Mouse (Mus musculus): ENCODE data around the gene Gnl2. TPM values are rescaled to one million over a fixed set of nuclear protein-coding genes. Genes with fewer than 3 reads are reported as not detected.
A peak's percentile ranks its signal among the peaks of the same experiment; 100 is the strongest.

Gene Gnl2
- total and polyA plus RNA-seq, 3 experiments = 83.9 to 226 (median 110) TPM

- TF ChIP-seq MEF2A (IDR thresholded peaks at IDR 0.05; ENCODE audit: extremely low read depth, insufficient replicate concordance, low read depth, low read length, poor library complexity, severe bottlenecking) (no peak), RCOR1 (IDR thresholded peaks at IDR 0.05; ENCODE audit: low read depth, low read length) (no peak), RAD21 (IDR thresholded peaks at IDR 0.05; ENCODE audit: low read depth, low read length) (peak; percentile 83), HCFC1 (IDR thresholded peaks at IDR 0.05; ENCODE audit: low read depth, low read length) (no peak), MYB (IDR thresholded peaks at IDR 0.05; ENCODE audit: low read depth, low read length) (no peak), POLR2AphosphoS2 (IDR thresholded peaks at IDR 0.05; ENCODE audit: low read length) (no peak), KAT2A (conservative IDR thresholded peaks at IDR 0.05; ENCODE audit: low read depth, low read length) (no peak), MXI1 (IDR thresholded peaks at IDR 0.05; ENCODE audit: low read depth, low read length) (no peak)
These were observed 83.1 kb downstream of the Gnl2 start (continued) for GRCm38 (mm10) chr4:125099458-125099857.

GRCm38 (mm10) chr4:125101334-125101733 is 84.9 kb downstream of the Gnl2 start:
- no peaks in the 10 kb centered on the region for H3K79me2 ChIP-seq (ENCODE audit: control insufficient read depth, insufficient read depth, low read length, poor library complexity)
- H3K27ac ChIP-seq (ENCODE audit: control insufficient read depth, low read depth, low read length) = no peak overlapping the region
- no peaks in the 10 kb centered on the region for H3K4me1 ChIP-seq (ENCODE audit: control insufficient read depth in 1 of 2, insufficient read depth in 2 of 2, low read length in 2 of 2)
- H3K9ac ChIP-seq (ENCODE audit: control insufficient read depth, low read depth, low read length, poor library complexity, severe bottlenecking) = no peak overlapping the region
- H3K27me3 ChIP-seq (ENCODE audit: control insufficient read depth in 1 of 2, insufficient read depth in 2 of 2, low read length in 2 of 2) = no peaks in the 10 kb centered on the region
- DNase-seq (ENCODE audit: low read depth, low spot score) = no peak
- H3K36me3 ChIP-seq (ENCODE audit: control insufficient read depth in 1 of 2, insufficient read depth in 2 of 2, low read length in 2 of 2) = no peaks in the 10 kb centered on the region; a peak in 2 of 4 replicates
- TF ChIP-seq HCFC1 (IDR thresholded peaks at IDR 0.05; ENCODE audit: low read depth, low read length) (no peak), E2F4 (IDR thresholded peaks at IDR 0.05; ENCODE audit: borderline replicate concordance, low read depth, low read length) (no peak), CHD1 (IDR thresholded peaks at IDR 0.05; ENCODE audit: low read depth, low read length) (no peak), NELFE (IDR thresholded peaks at IDR 0.05; ENCODE audit: low read depth, low read length) (no peak), MAX (IDR thresholded peaks at IDR 0.05; ENCODE audit: low read length) (no peak), ZMIZ1 (IDR thresholded peaks at IDR 0.05; ENCODE audit: low read depth, low read length) (no peak)
- no peaks in the 10 kb centered on the region for H3K9me3 ChIP-seq (replicated peaks; ENCODE audit: insufficient read depth, low read length)
- H3K4me3 ChIP-seq (ENCODE audit: control insufficient read depth in 1 of 2, insufficient read depth in 1 of 2, low read depth in 2 of 2, low read length in 2 of 2) = no peak overlapping the region

Other genes with a start within 250 kb of the Gnl2 start
- gene Mtf1, start 214.5 kb upstream of the Gnl2 start, total RNA-seq (2012; rRNA removed) = 15.5 and 17.8 TPM in 2 replicates
- 10 to 100 TPM; 28.9 to 37.8 TPM for gene Mtf1, start 214.5 kb upstream of the Gnl2 start, polyA plus RNA-seq (2012; ENCODE audit: insufficient read depth in 1 of 2, insufficient read length in 2 of 2, low read depth in 1 of 2, low replicate concordance in 2 of 2, missing spikeins in 1 of 2)
- gene Yrdc, start 165.9 kb upstream of the Gnl2 start, total RNA-seq (2012; rRNA removed) = 90.0 and 107 TPM in 2 replicates
- gene Yrdc, start 165.9 kb upstream of the Gnl2 start, polyA plus RNA-seq (2012; ENCODE audit: insufficient read depth in 1 of 2, insufficient read length in 2 of 2, low read depth in 1 of 2, low replicate concordance in 2 of 2, missing spikeins in 1 of 2) = 100 to 1,000 TPM in 1 of 2 experiments, not detected in 1; 105 TPM
- 40.6 and 43.4 TPM in 2 replicates for gene 1110065P20Rik, start 165.4 kb upstream of the Gnl2 start, total RNA-seq (2012; rRNA removed)
- gene 1110065P20Rik, start 165.4 kb upstream of the Gnl2 start, polyA plus RNA-seq (2012; ENCODE audit: insufficient read depth in 1 of 2, insufficient read length in 2 of 2, low read depth in 1 of 2, low replicate concordance in 2 of 2, missing spikeins in 1 of 2) = 10 to 100 TPM in 1 of 2 experiments, not detected in 1; 50.9 TPM
- gene Maneal, start 154.4 kb upstream of the Gnl2 start, total RNA-seq (2012; rRNA removed) = 0.08 TPM in 1 of 2 replicates, not detected in the other
- gene Maneal, start 154.4 kb upstream of the Gnl2 start, polyA plus RNA-seq (2012; ENCODE audit: insufficient read depth in 1 of 2, insufficient read length in 2 of 2, low read depth in 1 of 2, low replicate concordance in 2 of 2, missing spikeins in 1 of 2) = not detected
- gene Epha10, start 135.7 kb upstream of the Gnl2 start, total RNA-seq (2012; rRNA removed) = not detected in 2 replicates
- not detected for gene Epha10, start 135.7 kb upstream of the Gnl2 start, polyA plus RNA-seq (2012; ENCODE audit: insufficient read depth in 1 of 2, insufficient read length in 2 of 2, low read depth in 1 of 2, low replicate concordance in 2 of 2, missing spikeins in 1 of 2)
- 12.2 and 17.3 TPM in 2 replicates for gene 9930104L06Rik, start 79.5 kb upstream of the Gnl2 start, total RNA-seq (2012; rRNA removed)
- 10 to 100 TPM in 1 of 2 experiments, not detected in 1; 15.5 TPM for gene 9930104L06Rik, start 79.5 kb upstream of the Gnl2 start, polyA plus RNA-seq (2012; ENCODE audit: insufficient read depth in 1 of 2, insufficient read length in 2 of 2, low read depth in 1 of 2, low replicate concordance in 2 of 2, missing spikeins in 1 of 2)
- gene Cdca8, start 77.3 kb upstream of the Gnl2 start, total RNA-seq (2012; rRNA removed) = 108 and 112 TPM in 2 replicates
- 100 to 1,000 TPM in 1 of 2 experiments, not detected in 1; 202 TPM for gene Cdca8, start 77.3 kb upstream of the Gnl2 start, polyA plus RNA-seq (2012; ENCODE audit: insufficient read depth in 1 of 2, insufficient read length in 2 of 2, low read depth in 1 of 2, low replicate concordance in 2 of 2, missing spikeins in 1 of 2)
- not detected in 2 replicates for gene Rspo1, start 30.2 kb upstream of the Gnl2 start, total RNA-seq (2012; rRNA removed)
- gene Rspo1, start 30.2 kb upstream of the Gnl2 start, polyA plus RNA-seq (2012; ENCODE audit: insufficient read depth in 1 of 2, insufficient read length in 2 of 2, low read depth in 1 of 2, low replicate concordance in 2 of 2, missing spikeins in 1 of 2) = not detected
- 0.16 TPM in 1 of 2 replicates, not detected in the other for gene Dnali1, start 49.1 kb downstream of the Gnl2 start, total RNA-seq (2012; rRNA removed)
- under 1 TPM in 1 of 2 experiments, not detected in 1; 0.08 TPM for gene Dnali1, start 49.1 kb downstream of the Gnl2 start, polyA plus RNA-seq (2012; ENCODE audit: insufficient read depth in 1 of 2, insufficient read length in 2 of 2, low read depth in 1 of 2, low replicate concordance in 2 of 2, missing spikeins in 1 of 2)
- gene Snip1, start 50.1 kb downstream of the Gnl2 start, total RNA-seq (2012; rRNA removed) = 35.6 and 40.6 TPM in 2 replicates
- 10 to 100 TPM; 33.4 to 62.2 TPM for gene Snip1, start 50.1 kb downstream of the Gnl2 start, polyA plus RNA-seq (2012; ENCODE audit: insufficient read depth in 1 of 2, insufficient read length in 2 of 2, low read depth in 1 of 2, low replicate concordance in 2 of 2, missing spikeins in 1 of 2)
- gene Meaf6, start 68.5 kb downstream of the Gnl2 start, total RNA-seq (2012; rRNA removed) = 26.8 and 34.9 TPM in 2 replicates
- gene Meaf6, start 68.5 kb downstream of the Gnl2 start, polyA plus RNA-seq (2012; ENCODE audit: insufficient read depth in 1 of 2, insufficient read length in 2 of 2, low read depth in 1 of 2, low replicate concordance in 2 of 2, missing spikeins in 1 of 2) = 10 to 100 TPM in 1 of 2 experiments, not detected in 1; 46.7 TPM
- gene Zc3h12a, start 111.3 kb downstream of the Gnl2 start, total RNA-seq (2012; rRNA removed) = 0.92 and 0.95 TPM in 2 replicates
- gene Zc3h12a, start 111.3 kb downstream of the Gnl2 start, polyA plus RNA-seq (2012; ENCODE audit: insufficient read depth in 1 of 2, insufficient read length in 2 of 2, low read depth in 1 of 2, low replicate concordance in 2 of 2, missing spikeins in 1 of 2) = 1 to 10 TPM in 1 of 2 experiments, not detected in 1; 3.3 TPM